Mouse (Mus musculus): ENCODE results near the gene Chrd. TPM values are rescaled to one million over a fixed set of nuclear protein-coding genes. Genes with fewer than 3 reads are reported as not detected.

Chrd gene
- polyA plus RNA-seq, 1 experiment from 2014 or later, result 5.6 TPM

DNA sequence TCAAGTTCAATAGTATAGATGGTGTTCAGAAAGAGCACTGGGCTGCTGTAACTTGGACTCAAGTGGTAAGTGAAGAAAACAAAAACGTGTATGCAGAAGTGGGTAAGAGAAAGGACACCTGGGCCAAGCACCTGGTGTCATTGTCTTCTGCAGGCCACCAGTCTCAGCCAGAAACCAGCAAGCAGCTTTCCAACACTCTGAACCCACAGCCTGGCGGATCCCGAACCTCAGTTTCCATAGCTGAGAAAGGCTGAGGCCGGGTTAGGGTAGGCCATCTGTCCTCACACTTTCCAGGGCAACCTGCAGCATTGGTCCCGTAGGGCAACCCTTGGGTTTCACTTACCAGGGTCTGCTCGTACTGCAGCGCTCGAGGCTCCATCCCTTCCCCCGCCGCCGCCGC lies 17.4 kb upstream of the Chrd start:
- H3K9ac ChIP-seq (ENCODE audit: low read length), result peak overlapping the region; percentile 72
- peak overlapping the region; percentile 67 for H3K4me2 ChIP-seq (ENCODE audit: low read depth, low read length)
- H3K27ac ChIP-seq (ENCODE audit: low read length), result peak overlapping the region; percentile 92
- peaks cover 26% of the 10 kb centered on the region for H3K4me1 ChIP-seq (ENCODE audit: control insufficient read depth, insufficient read depth, low read length)
- WGBS, result 3% methylated on average over 12 of the region's 12 CpGs
- peak overlapping the region; percentile 70 for H3K4me3 ChIP-seq (replicated peaks; ENCODE audit: low read length)
- no peaks in the 10 kb centered on the region for H3K27me3 ChIP-seq (ENCODE audit: control insufficient read depth, insufficient read depth, low read length)
- no peaks in the 10 kb centered on the region for H3K9me3 ChIP-seq (replicated peaks; ENCODE audit: control insufficient read depth, low read length)
- H3K36me3 ChIP-seq (ENCODE audit: control insufficient read depth, insufficient read depth, low read length), result no peaks in the 10 kb centered on the region
- ATAC-seq (ENCODE audit: insufficient read depth, low FRiP score), result no peak

DNA sequence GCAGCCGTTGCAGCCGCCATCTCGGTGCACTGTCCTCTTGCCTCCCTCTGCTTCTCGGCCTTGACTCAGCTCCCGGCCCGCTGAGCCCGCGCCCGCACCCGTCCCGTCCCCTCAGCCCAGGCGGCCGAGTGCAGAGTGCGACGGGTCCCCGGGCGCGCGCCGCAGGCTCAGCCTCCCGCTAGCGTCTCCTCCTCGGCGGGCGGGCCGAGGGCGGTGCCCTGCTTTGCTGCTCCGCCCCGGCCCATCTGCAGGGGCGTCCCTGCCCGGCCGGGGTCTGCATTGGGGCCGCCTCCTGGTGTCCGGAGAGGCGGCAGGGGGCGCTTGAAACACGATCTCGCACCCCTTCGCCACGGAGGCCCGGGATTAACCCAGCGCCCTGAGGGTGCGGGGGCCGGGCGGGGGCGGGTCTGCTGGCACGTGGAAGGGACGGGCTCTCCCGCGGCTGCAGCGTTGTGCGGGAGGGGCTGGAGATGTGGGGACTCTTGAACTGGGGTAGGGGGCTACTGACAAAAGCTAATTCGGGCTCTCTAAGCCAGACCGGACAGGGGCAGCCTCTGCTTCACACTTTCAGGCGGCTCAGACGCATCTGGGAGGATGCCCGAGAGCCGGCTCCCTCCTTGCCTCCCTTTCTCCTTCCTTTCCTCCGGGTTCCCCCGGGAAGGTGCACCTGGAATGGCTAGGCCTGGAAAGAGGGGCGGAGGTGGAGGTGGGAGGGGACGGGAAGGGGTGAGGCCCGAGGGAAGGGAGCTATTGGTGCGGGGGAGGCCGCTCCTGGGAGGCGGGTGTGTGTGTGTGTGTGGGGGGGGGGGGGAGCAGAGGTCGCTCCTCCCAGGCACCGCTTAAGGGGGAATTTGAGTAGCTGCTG lies 16.7 kb upstream of the Chrd start:
- no peaks in the 10 kb centered on the region for H3K36me3 ChIP-seq (ENCODE audit: control insufficient read depth, insufficient read depth, low read length)
- peak overlapping the region; percentile 67 for H3K4me2 ChIP-seq (ENCODE audit: low read depth, low read length)
- H3K9me3 ChIP-seq (replicated peaks; ENCODE audit: control insufficient read depth, low read length), result no peaks in the 10 kb centered on the region
- H3K4me3 ChIP-seq (replicated peaks; ENCODE audit: low read length), result peak overlapping the region; percentile 70
- peak overlapping the region; percentile 72 for H3K9ac ChIP-seq (ENCODE audit: low read length)
- H3K4me1 ChIP-seq (ENCODE audit: control insufficient read depth, insufficient read depth, low read length), result peaks cover 26% of the 10 kb centered on the region
- peak; percentile 81 for ATAC-seq (ENCODE audit: insufficient read depth, low FRiP score)
- WGBS, result under 1% methylated on average over 67 of the region's 68 CpGs
- no peaks in the 10 kb centered on the region for H3K27me3 ChIP-seq (ENCODE audit: control insufficient read depth, insufficient read depth, low read length)
- H3K27ac ChIP-seq (ENCODE audit: low read length), result peak overlapping the region; percentile 92

DNA sequence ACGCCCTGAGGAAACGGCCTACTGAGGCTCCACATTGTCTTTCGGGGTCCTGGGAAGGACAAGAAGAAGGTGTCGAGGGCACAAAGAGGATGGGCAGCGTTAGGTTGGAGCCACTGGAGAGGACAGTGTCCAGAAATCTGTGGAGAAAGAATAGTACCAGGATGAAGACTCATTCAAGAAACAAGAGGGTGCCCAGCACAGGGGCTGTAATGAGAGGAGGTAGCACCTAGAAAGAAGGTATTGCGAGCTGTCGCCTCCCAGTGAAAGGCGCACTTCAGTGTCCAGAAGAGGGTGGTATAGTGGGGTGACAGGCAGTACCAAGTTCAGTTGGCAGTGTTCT lies 16.1 kb upstream of the Chrd start:
- peak overlapping the region; percentile 92 for H3K27ac ChIP-seq (ENCODE audit: low read length)
- peaks cover 26% of the 10 kb centered on the region for H3K4me1 ChIP-seq (ENCODE audit: control insufficient read depth, insufficient read depth, low read length)
- ATAC-seq (ENCODE audit: insufficient read depth, low FRiP score), result no peak
- H3K9me3 ChIP-seq (replicated peaks; ENCODE audit: control insufficient read depth, low read length), result no peaks in the 10 kb centered on the region
- peak overlapping the region; percentile 70 for H3K4me3 ChIP-seq (replicated peaks; ENCODE audit: low read length)
- no peaks in the 10 kb centered on the region for H3K36me3 ChIP-seq (ENCODE audit: control insufficient read depth, insufficient read depth, low read length)
- peak overlapping the region; percentile 72 for H3K9ac ChIP-seq (ENCODE audit: low read length)
- H3K4me2 ChIP-seq (ENCODE audit: low read depth, low read length), result peak overlapping the region; percentile 67
- WGBS, result 1% methylated on average over 8 of the region's 8 CpGs
- no peaks in the 10 kb centered on the region for H3K27me3 ChIP-seq (ENCODE audit: control insufficient read depth, insufficient read depth, low read length)

DNA sequence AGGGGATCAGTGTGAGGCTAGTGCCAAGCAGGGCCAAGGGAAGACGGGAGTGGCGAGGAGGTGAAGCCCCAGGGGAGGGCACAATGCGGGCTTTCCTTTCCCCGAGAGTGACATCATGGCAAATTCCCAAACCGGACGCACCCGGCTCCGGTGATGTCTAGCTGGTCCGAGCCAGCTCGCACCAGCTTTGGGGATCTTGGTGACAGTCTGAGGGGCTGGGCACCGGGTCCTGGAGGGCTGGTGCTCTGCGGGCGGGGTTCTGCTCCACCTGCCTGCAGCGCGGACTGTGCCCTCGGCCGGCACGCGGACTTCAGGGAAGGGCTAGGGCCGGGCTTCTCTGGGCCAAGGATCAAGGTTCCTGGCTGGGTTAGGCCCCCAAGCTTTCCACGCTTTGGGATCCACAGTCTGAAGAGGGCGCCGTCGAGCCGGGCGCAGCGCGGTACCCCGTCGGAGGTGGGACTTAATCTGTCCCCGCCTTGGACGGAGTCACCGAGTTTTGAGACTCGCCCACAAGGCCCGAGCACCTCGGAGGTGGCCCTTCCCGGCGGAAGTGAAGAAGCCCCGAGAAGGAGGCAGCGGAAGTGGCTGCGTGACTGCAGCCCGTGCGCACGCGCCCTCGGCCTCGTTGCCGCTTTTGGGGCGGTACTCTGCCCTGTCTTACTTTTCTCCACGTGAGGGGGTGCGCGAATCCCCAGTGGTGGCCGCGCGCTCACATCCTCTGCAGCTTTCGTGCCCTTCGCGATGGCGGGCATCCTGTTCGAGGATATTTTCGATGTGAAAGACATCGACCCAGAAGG lies 15.5 kb upstream of the Chrd start, which contains the start of the genes Polr2h and Clcn2:
Polr2h (plus strand) TSS at position 485 of the 797 bp plus-strand sequence.
Clcn2 (minus strand) TSS at position 566 of the 797 bp plus-strand sequence.
- Histone ChIP-seq H3K4me2 (ENCODE audit: low read depth, low read length) (peak within 1 kb of the TSS; percentile 67), H3K27me3 (ENCODE audit: control insufficient read depth, insufficient read depth, low read length) (no peaks in the 10 kb centered on the region), H3K9me3 (replicated peaks; ENCODE audit: control insufficient read depth, low read length) (no peaks in the 10 kb centered on the region), H3K4me1 (ENCODE audit: control insufficient read depth, insufficient read depth, low read length) (peaks cover 26% of the 10 kb centered on the region), H3K9ac (ENCODE audit: low read length) (peak within 1 kb of the TSS; percentile 72), H3K4me3 (replicated peaks; ENCODE audit: low read length) (peak within 1 kb of the TSS; percentile 70), H3K27ac (ENCODE audit: low read length) (peak within 1 kb of the TSS; percentile 92), H3K36me3 (ENCODE audit: control insufficient read depth, insufficient read depth, low read length) (no peaks in the 10 kb centered on the region)
- WGBS, result under 1% methylated on average over 62 of the region's 62 CpGs
- ATAC-seq (ENCODE audit: insufficient read depth, low FRiP score), result peak; percentile 85

DNA sequence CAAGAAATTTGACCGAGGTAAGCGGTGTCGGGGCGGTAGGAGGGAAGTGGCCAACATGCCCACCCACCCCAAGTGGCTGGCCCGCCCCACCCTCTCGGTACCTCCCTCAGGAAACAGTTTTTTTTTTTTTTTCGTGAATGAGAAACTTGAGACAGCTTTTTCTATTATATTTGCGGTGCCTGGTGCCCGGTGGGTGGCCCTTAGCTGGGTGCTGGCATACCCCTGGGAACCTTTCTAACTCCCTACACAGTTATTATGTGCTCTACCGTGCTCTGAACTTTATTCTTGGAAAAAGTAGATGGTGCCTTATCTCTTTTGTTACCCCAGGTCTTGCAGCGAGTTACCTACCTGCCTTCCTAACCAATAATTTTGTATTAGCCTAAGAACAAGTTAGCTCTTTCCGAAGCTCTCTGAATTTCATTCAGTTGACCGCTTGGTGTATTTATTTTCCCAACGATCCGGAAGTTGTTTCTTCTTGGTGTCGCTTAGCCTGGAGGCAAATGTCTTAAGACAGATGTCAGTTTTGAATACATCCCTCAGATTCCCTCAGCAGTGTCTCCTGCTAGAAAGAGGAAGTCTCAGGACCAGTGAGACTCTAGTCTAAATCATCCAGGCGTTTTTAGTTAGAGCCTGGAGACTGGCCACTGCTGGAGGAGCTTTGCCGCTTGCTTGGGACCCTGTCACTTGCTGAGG lies 14.8 kb upstream of the Chrd start:
- Histone ChIP-seq H3K4me1 (ENCODE audit: control insufficient read depth, insufficient read depth, low read length) (peaks cover 26% of the 10 kb centered on the region), H3K9me3 (replicated peaks; ENCODE audit: control insufficient read depth, low read length) (no peaks in the 10 kb centered on the region), H3K36me3 (ENCODE audit: control insufficient read depth, insufficient read depth, low read length) (no peaks in the 10 kb centered on the region), H3K9ac (ENCODE audit: low read length) (peak overlapping the region; percentile 72), H3K4me3 (replicated peaks; ENCODE audit: low read length) (peak overlapping the region; percentile 70), H3K27me3 (ENCODE audit: control insufficient read depth, insufficient read depth, low read length) (no peaks in the 10 kb centered on the region), H3K27ac (ENCODE audit: low read length) (peak overlapping the region; percentile 92), H3K4me2 (ENCODE audit: low read depth, low read length) (peak overlapping the region; percentile 67)
- 1% methylated on average over 18 of the region's 18 CpGs for WGBS
- ATAC-seq (ENCODE audit: insufficient read depth, low FRiP score), result peak; percentile 14

DNA sequence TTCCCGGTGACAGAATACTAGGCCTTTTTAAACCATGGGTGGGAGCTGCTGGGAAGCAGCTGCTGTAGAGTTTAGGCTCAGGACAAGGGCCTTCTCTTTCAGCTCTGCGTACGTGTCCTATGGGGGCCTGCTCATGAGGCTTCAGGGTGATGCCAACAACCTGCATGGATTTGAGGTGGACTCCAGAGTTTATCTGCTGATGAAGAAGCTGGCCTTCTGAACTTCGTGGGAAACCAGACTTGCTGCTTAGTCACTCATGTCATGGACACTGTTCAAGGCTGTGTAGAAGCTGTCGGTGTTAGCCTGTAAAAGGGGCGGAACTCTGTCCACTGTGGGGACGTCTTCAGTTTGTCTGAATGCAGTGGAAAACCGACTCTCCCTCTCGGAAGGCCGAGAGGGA lies 11.1 kb upstream of the Chrd start:
- no peak for ATAC-seq (ENCODE audit: insufficient read depth, low FRiP score)
- no peak overlapping the region for H3K27ac ChIP-seq (ENCODE audit: low read length)
- no peaks in the 10 kb centered on the region for H3K9me3 ChIP-seq (replicated peaks; ENCODE audit: control insufficient read depth, low read length)
- H3K9ac ChIP-seq (ENCODE audit: low read length), result no peak overlapping the region
- 79% methylated on average over 10 of the region's 10 CpGs for WGBS
- H3K4me3 ChIP-seq (replicated peaks; ENCODE audit: low read length), result no peak overlapping the region
- no peaks in the 10 kb centered on the region for H3K36me3 ChIP-seq (ENCODE audit: control insufficient read depth, insufficient read depth, low read length)
- no peaks in the 10 kb centered on the region for H3K27me3 ChIP-seq (ENCODE audit: control insufficient read depth, insufficient read depth, low read length)
- peaks cover 4% of the 10 kb centered on the region; the same call in 1 of the 2 replicates for H3K4me1 ChIP-seq (ENCODE audit: control insufficient read depth, insufficient read depth, low read length)
- H3K4me2 ChIP-seq (ENCODE audit: low read depth, low read length), result no peak overlapping the region

DNA sequence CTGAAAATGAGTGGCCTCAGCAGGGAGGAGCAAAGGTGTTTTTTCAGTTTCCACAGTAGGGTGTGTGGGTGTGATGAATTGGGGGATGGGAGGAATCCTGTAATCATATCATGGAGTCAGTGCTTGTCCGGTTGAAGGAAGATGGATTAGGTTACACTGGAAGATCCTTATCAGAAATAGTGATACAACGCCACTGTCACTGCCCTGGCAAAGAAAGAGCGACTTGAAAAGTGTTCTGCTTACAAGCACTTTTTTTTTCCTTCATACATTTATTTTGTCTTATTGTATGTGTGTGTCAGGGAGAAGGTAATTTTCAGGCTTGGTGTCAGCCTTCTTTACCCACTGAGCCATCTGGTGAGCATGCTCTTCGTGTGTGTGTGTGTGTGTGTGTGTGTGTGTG lies 10.2 kb upstream of the Chrd start:
- Histone ChIP-seq H3K36me3 (ENCODE audit: control insufficient read depth, insufficient read depth, low read length) (no peaks in the 10 kb centered on the region), H3K4me2 (ENCODE audit: low read depth, low read length) (no peak overlapping the region), H3K27me3 (ENCODE audit: control insufficient read depth, insufficient read depth, low read length) (no peaks in the 10 kb centered on the region), H3K9ac (ENCODE audit: low read length) (no peak overlapping the region), H3K9me3 (replicated peaks; ENCODE audit: control insufficient read depth, low read length) (no peaks in the 10 kb centered on the region), H3K4me1 (ENCODE audit: control insufficient read depth, insufficient read depth, low read length) (peaks cover 4% of the 10 kb centered on the region; the same call in 1 of the 2 replicates), H3K4me3 (replicated peaks; ENCODE audit: low read length) (no peak overlapping the region), H3K27ac (ENCODE audit: low read length) (no peak overlapping the region)
- no peak for ATAC-seq (ENCODE audit: insufficient read depth, low FRiP score)
- 50% methylated on average over 4 of the region's 4 CpGs for WGBS

DNA sequence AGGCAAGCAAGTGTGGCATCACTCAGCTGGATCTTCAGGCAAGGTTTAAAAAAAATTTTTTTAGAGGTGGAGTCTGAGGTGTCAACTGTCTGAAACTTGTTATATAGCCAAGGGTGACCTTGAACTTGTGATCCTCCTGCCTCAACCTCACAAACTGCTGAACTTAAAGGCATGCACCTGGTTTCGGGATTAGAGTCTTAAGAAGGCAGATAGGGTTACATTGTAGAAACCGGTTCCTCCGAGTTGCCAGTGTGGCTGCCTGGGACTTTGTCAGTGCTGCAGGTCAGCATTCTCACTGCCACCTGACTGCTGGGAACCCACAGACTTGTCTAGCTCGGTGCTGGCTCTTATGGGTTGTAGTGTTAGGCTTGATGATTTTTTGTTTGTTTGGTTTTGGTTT lies 9.7 kb upstream of the Chrd start:
- H3K4me1 ChIP-seq (ENCODE audit: control insufficient read depth, insufficient read depth, low read length), result peaks cover 4% of the 10 kb centered on the region; the same call in 1 of the 2 replicates
- no peaks in the 10 kb centered on the region for H3K27me3 ChIP-seq (ENCODE audit: control insufficient read depth, insufficient read depth, low read length)
- WGBS, result 39% methylated on average over 4 of the region's 4 CpGs
- H3K4me2 ChIP-seq (ENCODE audit: low read depth, low read length), result no peak overlapping the region
- H3K36me3 ChIP-seq (ENCODE audit: control insufficient read depth, insufficient read depth, low read length), result no peaks in the 10 kb centered on the region
- ATAC-seq (ENCODE audit: insufficient read depth, low FRiP score), result no peak
- no peaks in the 10 kb centered on the region for H3K9me3 ChIP-seq (replicated peaks; ENCODE audit: control insufficient read depth, low read length)
- no peak overlapping the region for H3K9ac ChIP-seq (ENCODE audit: low read length)
- H3K4me3 ChIP-seq (replicated peaks; ENCODE audit: low read length), result no peak overlapping the region
- no peak overlapping the region for H3K27ac ChIP-seq (ENCODE audit: low read length)

All from stomach, embryonic 16.5 days (tissue).